Mouse (Mus musculus) small intestine, adult 2 months (tissue): ENCODE data around the gene Ssr2. TPM values are rescaled to one million over a fixed set of nuclear protein-coding genes. Genes with fewer than 3 reads are reported as not detected.

Experiments used
- H3K27ac ChIP-seq: fragments of 200-500 bp; 2 replicates; pipeline ENCODE4 v1.5.1; 2012; ENCODE audit warnings: low read depth, low read length, control low read depth, inconsistent platforms; ENCODE audit not compliant: insufficient read depth
- H3K27me3 ChIP-seq: fragments of 200-500 bp; 2 replicates; pipeline ENCODE4 v1.6.1; 2012; ENCODE audit warnings: mild to moderate bottlenecking, moderate library complexity, low read length, inconsistent platforms; ENCODE audit not compliant: control insufficient read depth, insufficient read depth
- H3K36me3 ChIP-seq: fragments of 200-500 bp; 2 replicates; pipeline ENCODE4 v1.6.1; 2012; ENCODE audit warnings: mild to moderate bottlenecking, low read length, control low read depth, inconsistent platforms; ENCODE audit not compliant: control insufficient read depth, insufficient read depth
- H3K4me1 ChIP-seq: fragments of 200-500 bp; 2 replicates; pipeline ENCODE4 v1.6.1; 2012; ENCODE audit warnings: low read length, inconsistent platforms, mixed read lengths; ENCODE audit not compliant: control insufficient read depth, insufficient read depth, insufficient read length
- H3K4me3 ChIP-seq: fragments of 200-500 bp; 2 replicates; pipeline ENCODE4 v1.5.1; 2012; ENCODE audit warnings: low read depth, mild to moderate bottlenecking, control low read depth, inconsistent platforms, low read length, moderate library complexity
- CTCF ChIP-seq: fragments of 200-500 bp; IDR thresholded peaks from 2 replicates; pipeline ENCODE4 v1.5.1; 2012; ENCODE audit warnings: low read depth, mild to moderate bottlenecking, control low read depth, inconsistent platforms, low read length, moderate library complexity, mixed read lengths; ENCODE audit not compliant: insufficient replicate concordance, insufficient read length; ENCODE audit errors: extremely low read depth
- POLR2A ChIP-seq: fragments of 200-500 bp; IDR thresholded peaks from 2 replicates; pipeline ENCODE4 v1.6.1; 2012; ENCODE audit warnings: low read depth, mild to moderate bottlenecking, control low read depth, inconsistent platforms, low read length, moderate library complexity
- WGBS: fragments of 180-500 bp; shearing (Covaris S2); methylation state at CpG from one replicate; pipeline ENCODE4 v1.1.7; 2018; 5-methylcytosine and 5-hydroxymethylcytosine counted together
- polyA plus RNA-seq: library from polyadenylated mRNA; depleted of rRNA; stranded (reverse); fragments of >200 nt; gene quantifications from 2 replicates; pipeline ENCODE4 v1.2.3, GENCODE M21; 2012

Ssr2 gene
- polyA plus RNA-seq, 1 experiment, result 182 TPM

DNA sequence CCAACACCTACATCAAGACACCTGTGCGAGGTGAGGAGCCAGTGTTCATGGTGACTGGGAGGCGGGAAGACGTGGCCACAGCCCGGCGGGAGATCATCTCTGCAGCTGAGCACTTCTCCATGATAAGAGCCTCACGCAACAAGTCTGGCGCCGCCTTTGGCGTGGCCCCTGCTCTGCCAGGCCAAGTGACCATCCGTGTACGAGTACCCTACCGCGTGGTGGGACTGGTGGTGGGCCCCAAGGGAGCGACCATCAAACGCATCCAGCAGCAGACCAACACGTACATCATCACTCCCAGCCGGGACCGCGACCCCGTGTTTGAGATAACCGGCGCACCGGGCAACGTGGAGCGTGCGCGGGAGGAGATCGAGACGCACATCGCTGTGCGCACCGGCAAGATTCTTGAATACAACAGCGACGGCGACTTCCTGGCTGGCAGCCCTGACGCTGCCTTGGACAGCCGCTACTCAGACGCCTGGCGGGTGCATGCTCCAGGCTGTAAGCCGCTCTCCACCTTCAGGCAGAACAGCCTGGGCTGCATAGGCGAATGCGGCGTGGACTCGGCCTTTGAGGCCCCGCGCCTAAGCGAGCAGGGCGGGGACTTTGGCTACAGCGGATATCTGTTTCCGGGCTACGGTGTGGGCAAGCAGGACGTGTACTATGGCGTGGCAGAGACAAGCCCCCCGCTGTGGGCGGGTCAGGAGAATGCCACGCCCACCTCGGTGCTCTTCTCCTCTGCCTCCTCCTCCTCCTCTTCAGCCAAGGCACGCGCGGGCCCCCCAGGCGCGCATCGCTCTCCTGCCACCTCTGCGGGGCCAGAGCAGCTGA, 39.4 kb upstream of the Ssr2 start:
- Histone ChIP-seq H3K4me1 (peaks cover 14% of the 10 kb centered on the region), H3K36me3 (no peaks in the 10 kb centered on the region; the same call in 1 of the 2 replicates), H3K27me3 (0 out of 2 replicates have a peak, but pooled peaks cover 6% of the 10 kb centered on the region), H3K27ac (no peak overlapping the region), H3K4me3 (peak overlapping the region; percentile 59)
- no peak for TF ChIP-seq CTCF
- peak; percentile 63 for TF ChIP-seq POLR2A
- 33% methylated on average over 64 of the region's 64 CpGs for WGBS

DNA sequence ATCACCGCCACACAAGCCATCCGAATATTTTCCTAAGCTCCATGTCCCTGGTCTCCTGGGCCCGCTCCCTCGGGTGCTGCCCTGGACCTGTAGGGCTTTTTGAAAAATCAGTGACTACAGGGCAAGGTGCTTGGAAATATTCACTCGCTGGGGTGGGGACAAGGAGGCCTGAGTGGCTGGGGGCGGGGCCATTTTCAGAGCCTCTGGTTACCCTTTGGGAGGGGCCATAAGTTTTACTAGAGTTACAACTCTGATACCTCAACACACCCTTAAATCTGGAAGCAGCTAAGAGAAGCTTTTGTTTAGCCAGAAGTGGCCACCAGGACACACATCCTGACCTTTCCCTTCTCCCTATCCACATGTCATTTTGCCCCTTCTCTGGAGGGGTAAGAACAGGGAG, 38.5 kb upstream of the Ssr2 start:
- Histone ChIP-seq H3K4me1 (peaks cover 14% of the 10 kb centered on the region), H3K36me3 (peaks cover 6% of the 10 kb centered on the region), H3K27me3 (0 out of 2 replicates have a peak, but pooled peaks cover 5% of the 10 kb centered on the region), H3K27ac (no peak overlapping the region), H3K4me3 (peak overlapping the region; percentile 59)
- TF ChIP-seq POLR2A (no peak), CTCF (no peak)
- WGBS, result 84% methylated on average over 6 of the region's 6 CpGs

DNA sequence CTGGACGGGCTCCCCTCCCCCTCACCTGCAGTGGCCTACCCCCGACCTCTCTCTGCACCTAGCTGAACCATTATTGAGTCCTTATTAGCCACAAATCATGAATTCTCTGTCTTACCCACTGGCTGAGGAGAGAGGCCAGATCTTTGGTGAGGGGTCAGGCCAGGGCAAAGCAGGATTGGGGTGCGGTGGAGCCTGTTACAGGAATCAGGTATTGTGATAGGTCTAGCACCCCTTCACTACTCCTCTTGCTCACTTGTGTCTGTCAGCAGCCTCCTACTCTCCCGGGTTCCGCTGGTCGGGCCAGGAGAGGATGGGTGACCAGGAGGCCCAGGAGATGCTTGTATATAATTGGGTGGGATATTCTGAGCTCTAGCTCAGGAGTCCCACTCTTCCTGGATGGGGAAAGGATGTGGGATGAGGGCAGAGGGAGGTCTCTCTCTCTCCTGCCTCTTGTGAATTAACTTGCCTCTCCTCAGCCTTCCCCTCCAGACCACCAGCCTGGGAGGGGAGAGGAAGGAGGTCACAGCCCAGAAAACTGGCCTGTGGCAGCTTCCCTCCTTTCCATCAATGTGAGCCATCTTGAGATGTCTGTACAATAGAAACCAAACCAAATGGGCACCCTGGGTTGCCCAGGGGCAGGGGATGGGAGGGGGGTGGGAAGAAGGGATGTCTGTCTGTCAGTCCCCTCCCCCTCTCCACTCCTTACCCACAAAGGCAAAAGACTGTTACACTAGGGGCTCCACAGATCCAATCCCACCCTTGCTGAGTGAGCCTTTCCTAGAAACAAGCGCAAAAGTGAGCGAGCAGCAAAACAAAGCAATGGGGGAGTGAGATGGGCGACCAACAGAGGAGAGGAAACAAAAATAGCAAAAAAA, 37.2 kb upstream of the Ssr2 start:
- Histone ChIP-seq H3K27me3 (no peaks in the 10 kb centered on the region), H3K27ac (no peak overlapping the region), H3K4me3 (no peak overlapping the region), H3K36me3 (peaks cover 13% of the 10 kb centered on the region), H3K4me1 (peaks cover 12% of the 10 kb centered on the region)
- 87% methylated on average over 9 of the region's 9 CpGs for WGBS
- TF ChIP-seq CTCF (no peak), POLR2A (no peak)

DNA sequence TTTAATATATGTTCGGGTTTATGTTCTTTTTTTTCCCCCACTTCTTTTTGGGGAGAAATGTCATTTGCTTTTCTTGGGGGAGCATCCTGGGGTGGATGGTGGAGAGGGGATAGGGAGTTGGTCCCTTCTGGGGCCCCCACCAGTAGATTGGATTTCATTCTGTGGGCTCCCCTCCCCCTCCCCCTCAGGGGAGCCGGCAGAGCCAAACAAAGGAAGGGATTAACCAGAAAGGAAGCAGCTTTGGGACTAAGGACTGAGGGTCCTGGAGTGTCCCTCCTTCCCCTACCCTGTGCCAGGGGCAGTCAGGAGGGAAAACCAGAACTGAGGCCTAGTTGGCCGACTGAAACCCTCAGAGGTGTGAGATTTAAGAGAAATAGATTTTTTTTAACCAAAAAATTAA, 36.3 kb upstream of the Ssr2 start:
- H3K4me3 ChIP-seq, result no peak overlapping the region
- WGBS, result 62% methylated on average over 3 of the region's 3 CpGs
- no peaks in the 10 kb centered on the region for H3K27me3 ChIP-seq
- TF ChIP-seq CTCF (no peak), POLR2A (no peak)
- no peak overlapping the region for H3K27ac ChIP-seq
- H3K36me3 ChIP-seq, result peaks cover 13% of the 10 kb centered on the region
- H3K4me1 ChIP-seq, result peaks cover 12% of the 10 kb centered on the region

DNA sequence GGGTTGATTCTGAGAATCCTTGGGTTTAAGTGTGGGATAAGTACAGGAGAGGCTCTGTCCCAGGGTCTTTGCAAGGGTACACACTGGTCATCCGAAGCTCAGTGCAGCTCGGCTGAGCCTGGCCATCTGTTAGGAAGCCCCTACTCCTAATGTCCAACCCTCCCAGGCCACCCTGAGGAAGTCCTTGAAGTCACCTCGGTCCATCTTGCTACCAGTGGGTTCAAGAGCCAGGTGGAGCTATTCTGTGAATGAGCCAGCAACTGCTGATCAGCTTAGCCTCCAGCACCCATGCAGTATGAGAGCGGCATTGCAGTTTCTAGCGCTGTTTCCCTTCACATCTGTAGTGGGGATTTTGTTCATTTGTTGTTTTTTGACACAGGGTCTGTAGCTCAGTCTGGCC, 35.6 kb upstream of the Ssr2 start:
- WGBS, result 76% methylated on average over 5 of the region's 5 CpGs

DNA sequence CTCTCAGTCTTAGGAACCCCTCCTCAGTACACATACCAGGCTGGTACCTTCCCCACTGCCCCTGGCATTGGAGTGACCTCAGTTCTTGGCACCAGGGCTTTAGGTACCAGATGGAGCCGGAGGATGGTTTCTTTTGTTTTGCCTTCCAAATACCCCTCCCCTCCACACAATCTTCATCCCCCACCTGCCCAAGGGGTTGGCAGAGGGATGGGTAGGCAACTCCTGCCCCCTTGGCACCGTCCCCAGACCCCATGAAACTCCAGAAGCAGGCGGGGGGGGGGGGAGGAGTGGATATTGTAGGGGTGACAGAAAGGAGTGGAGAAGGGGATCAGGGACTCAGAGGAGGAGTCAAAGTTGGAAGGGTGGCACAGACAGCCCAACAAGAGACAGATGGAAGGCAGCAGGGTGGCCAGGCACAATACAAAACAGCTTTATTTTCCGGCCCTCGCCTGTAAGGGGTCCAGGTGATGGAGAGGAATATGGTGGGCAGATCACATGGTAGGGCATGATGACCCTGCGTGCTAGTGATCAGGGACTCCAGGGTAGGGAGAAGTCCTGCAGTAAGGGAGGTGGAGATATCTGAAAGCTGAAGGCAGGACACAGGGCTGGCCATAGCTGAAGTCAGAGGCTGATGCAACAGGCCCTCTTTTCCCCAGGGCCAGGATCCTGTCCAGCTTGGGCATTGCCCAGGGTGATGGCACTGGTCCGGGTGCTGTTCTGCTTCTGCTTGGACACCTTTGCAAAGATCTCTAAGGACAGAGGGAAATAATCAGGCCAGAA, 33.9 kb upstream of the Ssr2 start:
- H3K4me1 ChIP-seq, result peaks cover 12% of the 10 kb centered on the region
- peaks cover 13% of the 10 kb centered on the region for H3K36me3 ChIP-seq
- H3K27ac ChIP-seq, result no peak overlapping the region
- H3K27me3 ChIP-seq, result no peaks in the 10 kb centered on the region
- no peak overlapping the region for H3K4me3 ChIP-seq
- TF ChIP-seq POLR2A (no peak), CTCF (no peak)
- WGBS, result 83% methylated on average over 7 of the region's 7 CpGs

More for the DNA sequence above, 35.6 kb upstream of the Ssr2 start:
- peaks cover 14% of the 10 kb centered on the region for H3K4me1 ChIP-seq
- H3K27ac ChIP-seq, result no peak overlapping the region
- peaks cover 13% of the 10 kb centered on the region for H3K36me3 ChIP-seq
- no peaks in the 10 kb centered on the region for H3K27me3 ChIP-seq
- TF ChIP-seq POLR2A (no peak), CTCF (no peak)
- H3K4me3 ChIP-seq, result no peak overlapping the region
